Mouse (Mus musculus): ENCODE measurements around the gene Ttc39b. TPM values are rescaled to one million over a fixed set of nuclear protein-coding genes. Genes with fewer than 3 reads are reported as not detected.

Gene Ttc39b
- total RNA-seq, 1 experiment = 65.6 TPM

DNA sequence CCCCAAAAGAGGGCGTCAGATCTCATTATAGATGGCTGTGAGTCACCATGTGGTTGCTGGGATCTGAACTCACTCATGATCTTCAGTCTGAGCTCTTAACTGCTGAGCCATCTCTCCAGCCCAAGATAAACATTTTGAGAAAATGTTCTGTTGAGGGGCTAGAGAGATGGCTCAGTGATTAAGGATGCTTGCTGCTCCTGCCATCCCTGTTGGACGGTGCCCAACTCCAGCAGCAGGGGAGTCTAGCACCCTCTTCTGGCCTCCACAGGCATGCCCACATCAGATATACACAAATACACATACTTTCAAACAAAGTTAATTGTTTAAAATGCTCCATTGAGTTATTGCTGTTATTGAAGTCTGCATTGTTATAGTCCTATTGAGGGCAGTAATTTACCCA lies 19.8 kb upstream of the Ttc39b start:
- peaks cover 6% of the 10 kb centered on the region; the same call in 1 of the 2 replicates for H3K36me3 ChIP-seq (ENCODE audit: control insufficient read depth, insufficient read depth, low read length, poor library complexity, severe bottlenecking)
- TF ChIP-seq MAFK (IDR thresholded peaks at IDR 0.05; ENCODE audit: insufficient read depth, low read depth, low read length) (no peak), ZC3H11A (IDR thresholded peaks at IDR 0.05; ENCODE audit: borderline replicate concordance, low read depth, low read length) (peak; percentile 85), CHD2 (IDR thresholded peaks at IDR 0.05; ENCODE audit: low read depth, low read length) (no peak)
- no peak overlapping the region for H3K9ac ChIP-seq (ENCODE audit: insufficient read depth, low read depth, low read length, poor library complexity, severe bottlenecking)
- H3K4me1 ChIP-seq (ENCODE audit: control insufficient read depth in 2 of 2, insufficient read depth in 2 of 2, low read length in 2 of 2, poor library complexity in 1 of 2) = peaks cover 2 to 4% of the 10 kb centered on the region in 2 experiments; a peak in 2 of 4 replicates
- in situ Hi-C loops (cut with MboI; ENCODE audit: low sequenced_read_pairs in 2 of 2, unreplicated experiment in 2 of 2) = no loop called here
- no peaks in the 10 kb centered on the region for H3K9me3 ChIP-seq (ENCODE audit: control insufficient read depth, insufficient read depth, low read depth, low read length)
- H3K27ac ChIP-seq (ENCODE audit: insufficient read depth, low read depth, low read length, poor library complexity, severe bottlenecking) = no peak overlapping the region
- DNase-seq (ENCODE audit: low read depth, low spot score) = no peak
- H3K4me3 ChIP-seq (ENCODE audit: insufficient read depth in 1 of 2, low read depth in 1 of 2, low read length in 2 of 2, poor library complexity in 1 of 2, severe bottlenecking in 1 of 2) = no peak overlapping the region

DNA sequence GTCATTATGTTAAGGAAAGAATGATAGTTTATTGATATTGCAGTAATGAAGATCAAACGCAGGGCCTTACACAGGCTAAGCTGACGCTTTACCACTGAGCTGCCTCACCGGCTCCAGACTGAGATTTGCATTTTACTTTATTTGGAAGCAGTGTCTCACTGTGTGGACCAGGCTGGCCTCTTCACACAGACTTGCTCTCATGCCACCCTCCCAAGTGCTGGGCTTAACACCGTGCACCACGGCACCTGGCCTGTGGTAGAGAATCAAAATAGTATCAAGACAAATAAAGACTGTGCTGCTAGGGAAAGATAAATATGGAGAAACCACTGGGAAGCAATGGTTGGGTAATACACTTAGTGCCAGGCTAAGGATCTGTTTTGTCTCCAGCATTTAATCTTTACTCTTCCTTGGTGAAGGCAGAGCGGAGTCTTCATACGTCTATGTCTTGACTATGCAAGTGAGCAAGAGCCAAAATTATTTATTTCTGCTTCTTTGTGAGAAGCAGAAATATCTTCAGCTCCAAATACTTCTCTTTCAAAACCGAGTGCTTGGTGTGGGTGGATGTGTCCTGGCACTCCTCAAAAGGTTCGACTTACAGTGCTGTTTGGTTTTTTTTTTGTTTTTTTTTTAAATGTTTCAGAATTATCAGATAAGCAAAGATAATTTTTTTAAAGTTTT lies 19.2 kb upstream of the Ttc39b start:
- peaks cover 6% of the 10 kb centered on the region; the same call in 1 of the 2 replicates for H3K36me3 ChIP-seq (ENCODE audit: control insufficient read depth, insufficient read depth, low read length, poor library complexity, severe bottlenecking)
- in situ Hi-C loops (cut with MboI; ENCODE audit: low sequenced_read_pairs in 2 of 2, unreplicated experiment in 2 of 2) = no loop called here
- H3K9ac ChIP-seq (ENCODE audit: insufficient read depth, low read depth, low read length, poor library complexity, severe bottlenecking) = peak overlapping the region; percentile 68; the same call in 1 of the 2 replicates
- H3K4me1 ChIP-seq (ENCODE audit: control insufficient read depth in 2 of 2, insufficient read depth in 2 of 2, low read length in 2 of 2, poor library complexity in 1 of 2) = peaks cover 2 to 4% of the 10 kb centered on the region in 2 experiments; a peak in 2 of 4 replicates
- peak overlapping the region; percentile 42; the same call in 1 of the 2 replicates for H3K27ac ChIP-seq (ENCODE audit: insufficient read depth, low read depth, low read length, poor library complexity, severe bottlenecking)
- H3K4me3 ChIP-seq (ENCODE audit: insufficient read depth in 1 of 2, low read depth in 1 of 2, low read length in 2 of 2, poor library complexity in 1 of 2, severe bottlenecking in 1 of 2) = peak overlapping the region; percentile 64 to 72
- H3K9me3 ChIP-seq (ENCODE audit: control insufficient read depth, insufficient read depth, low read depth, low read length) = no peaks in the 10 kb centered on the region
- no peak for TF ChIP-seq HCFC1 (IDR thresholded peaks at IDR 0.05; ENCODE audit: borderline replicate concordance, insufficient read depth, low read length)
- no peak for TF ChIP-seq MAFK (IDR thresholded peaks at IDR 0.05; ENCODE audit: insufficient read depth, low read depth, low read length)
- DNase-seq (ENCODE audit: low read depth, low spot score) = no peak

DNA sequence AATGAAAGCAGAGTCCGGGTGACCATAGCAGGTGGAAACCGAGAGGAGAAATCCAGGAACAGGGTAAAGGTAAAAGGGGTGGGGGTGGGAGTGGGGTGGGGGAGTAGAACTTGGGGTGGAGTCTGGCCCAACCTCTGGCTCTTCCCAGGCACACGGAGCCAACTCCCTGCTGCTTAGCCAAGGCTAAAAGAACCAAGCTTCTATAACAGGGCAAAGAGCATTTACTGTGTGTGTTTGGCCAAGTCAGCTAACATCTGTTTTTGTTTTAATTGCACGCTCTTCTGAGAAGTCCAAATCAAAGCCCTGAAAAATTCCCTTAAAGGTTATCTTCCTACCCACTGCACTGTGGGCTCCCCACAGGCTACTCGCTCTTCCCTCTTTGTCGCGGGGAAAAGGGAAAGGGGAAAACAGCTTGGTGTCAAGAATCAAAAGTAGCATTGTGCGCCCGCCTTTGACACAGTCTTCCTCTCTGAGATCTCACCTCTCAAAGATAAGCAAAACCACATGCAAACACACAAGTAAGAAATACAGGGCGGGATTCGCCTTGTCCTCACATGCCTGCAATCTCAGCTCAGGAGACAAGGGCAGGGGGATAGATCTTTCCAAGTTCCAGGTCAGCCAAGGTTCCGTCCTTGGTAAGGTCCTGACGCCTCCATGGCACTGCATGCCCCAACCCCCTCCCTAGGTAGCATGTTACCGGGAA lies 18.4 kb upstream of the Ttc39b start:
- TF ChIP-seq CHD2 (IDR thresholded peaks at IDR 0.05; ENCODE audit: low read depth, low read length) (no peak), HCFC1 (IDR thresholded peaks at IDR 0.05; ENCODE audit: borderline replicate concordance, insufficient read depth, low read length) (no peak)
- Histone ChIP-seq H3K27ac (ENCODE audit: insufficient read depth, low read depth, low read length, poor library complexity, severe bottlenecking) (peak overlapping the region; percentile 87; the same call in 1 of the 2 replicates), H3K9me3 (ENCODE audit: control insufficient read depth, insufficient read depth, low read depth, low read length) (no peaks in the 10 kb centered on the region), H3K36me3 (ENCODE audit: control insufficient read depth, insufficient read depth, low read length, poor library complexity, severe bottlenecking) (peaks cover 6% of the 10 kb centered on the region; the same call in 1 of the 2 replicates), H3K4me1 (ENCODE audit: control insufficient read depth in 2 of 2, insufficient read depth in 2 of 2, low read length in 2 of 2, poor library complexity in 1 of 2) (peaks cover 3 to 4% of the 10 kb centered on the region in 2 experiments; a peak in 2 of 4 replicates), H3K4me3 (ENCODE audit: insufficient read depth in 1 of 2, low read depth in 1 of 2, low read length in 2 of 2, poor library complexity in 1 of 2, severe bottlenecking in 1 of 2) (peak overlapping the region; percentile 64 to 72), H3K9ac (ENCODE audit: insufficient read depth, low read depth, low read length, poor library complexity, severe bottlenecking) (peak overlapping the region; percentile 73)
- no peak for DNase-seq (ENCODE audit: low read depth, low spot score)
- in situ Hi-C loops (cut with MboI; ENCODE audit: low sequenced_read_pairs in 2 of 2, unreplicated experiment in 2 of 2) = no loop called here

DNA sequence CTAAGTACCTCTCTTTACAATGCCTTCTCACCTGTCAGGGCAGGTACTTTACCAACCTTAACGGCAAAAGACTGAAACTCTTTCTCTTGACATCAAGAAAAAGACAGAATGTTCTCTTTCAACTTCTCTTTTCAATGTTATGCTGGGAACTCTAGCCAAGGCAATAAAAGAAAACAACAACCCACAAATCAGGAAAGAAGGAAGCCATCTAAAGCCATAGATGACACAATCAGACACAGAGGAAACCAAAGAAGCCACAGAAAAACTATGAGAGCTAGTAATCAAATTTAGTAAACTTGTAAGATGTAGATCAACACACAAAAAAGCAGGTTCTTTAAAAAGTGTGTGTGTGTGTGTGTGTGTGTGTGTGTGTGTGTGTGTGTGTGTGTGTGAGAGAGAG lies 15.3 kb upstream of the Ttc39b start:
- no peaks in the 10 kb centered on the region for H3K9me3 ChIP-seq (ENCODE audit: control insufficient read depth, insufficient read depth, low read depth, low read length)
- in situ Hi-C loops (cut with MboI; ENCODE audit: low sequenced_read_pairs in 2 of 2, unreplicated experiment in 2 of 2) = no loop called here
- no peak for DNase-seq (ENCODE audit: low read depth, low spot score)
- no peak overlapping the region for H3K4me3 ChIP-seq (ENCODE audit: insufficient read depth in 1 of 2, low read depth in 1 of 2, low read length in 2 of 2, poor library complexity in 1 of 2, severe bottlenecking in 1 of 2)
- TF ChIP-seq CHD2 (IDR thresholded peaks at IDR 0.05; ENCODE audit: low read depth, low read length) (no peak), ZNF384 (IDR thresholded peaks at IDR 0.05; ENCODE audit: low read depth, low read length) (no peak), ZC3H11A (IDR thresholded peaks at IDR 0.05; ENCODE audit: borderline replicate concordance, low read depth, low read length) (no peak), MAFK (IDR thresholded peaks at IDR 0.05; ENCODE audit: insufficient read depth, low read depth, low read length) (no peak), HCFC1 (IDR thresholded peaks at IDR 0.05; ENCODE audit: borderline replicate concordance, insufficient read depth, low read length) (no peak)
- peaks cover 5 to 11% of the 10 kb centered on the region in 2 experiments for H3K4me1 ChIP-seq (ENCODE audit: control insufficient read depth in 2 of 2, insufficient read depth in 2 of 2, low read length in 2 of 2, poor library complexity in 1 of 2)
- no peaks in the 10 kb centered on the region for H3K36me3 ChIP-seq (ENCODE audit: control insufficient read depth, insufficient read depth, low read length, poor library complexity, severe bottlenecking)
- H3K9ac ChIP-seq (ENCODE audit: insufficient read depth, low read depth, low read length, poor library complexity, severe bottlenecking) = no peak overlapping the region
- H3K27ac ChIP-seq (ENCODE audit: insufficient read depth, low read depth, low read length, poor library complexity, severe bottlenecking) = no peak overlapping the region
